Mouse (Mus musculus) small intestine, adult 2 months (tissue): ENCODE results near the gene Sema5b. TPM values are rescaled to one million over a fixed set of nuclear protein-coding genes. Genes with fewer than 3 reads are reported as not detected.

Experiments used
- H3K27ac ChIP-seq: fragments of 200-500 bp; 2 replicates; pipeline ENCODE4 v1.5.1; 2012; ENCODE audit warnings: low read depth, low read length, control low read depth, inconsistent platforms; ENCODE audit not compliant: insufficient read depth
- H3K27me3 ChIP-seq: fragments of 200-500 bp; 2 replicates; pipeline ENCODE4 v1.6.1; 2012; ENCODE audit warnings: mild to moderate bottlenecking, moderate library complexity, low read length, inconsistent platforms; ENCODE audit not compliant: control insufficient read depth, insufficient read depth
- H3K36me3 ChIP-seq: fragments of 200-500 bp; 2 replicates; pipeline ENCODE4 v1.6.1; 2012; ENCODE audit warnings: mild to moderate bottlenecking, low read length, control low read depth, inconsistent platforms; ENCODE audit not compliant: control insufficient read depth, insufficient read depth
- H3K4me1 ChIP-seq: fragments of 200-500 bp; 2 replicates; pipeline ENCODE4 v1.6.1; 2012; ENCODE audit warnings: low read length, inconsistent platforms, mixed read lengths; ENCODE audit not compliant: control insufficient read depth, insufficient read depth, insufficient read length
- H3K4me3 ChIP-seq: fragments of 200-500 bp; 2 replicates; pipeline ENCODE4 v1.5.1; 2012; ENCODE audit warnings: low read depth, mild to moderate bottlenecking, control low read depth, inconsistent platforms, low read length, moderate library complexity
- CTCF ChIP-seq: fragments of 200-500 bp; IDR thresholded peaks from 2 replicates; pipeline ENCODE4 v1.5.1; 2012; ENCODE audit warnings: low read depth, mild to moderate bottlenecking, control low read depth, inconsistent platforms, low read length, moderate library complexity, mixed read lengths; ENCODE audit not compliant: insufficient replicate concordance, insufficient read length; ENCODE audit errors: extremely low read depth
- POLR2A ChIP-seq: fragments of 200-500 bp; IDR thresholded peaks from 2 replicates; pipeline ENCODE4 v1.6.1; 2012; ENCODE audit warnings: low read depth, mild to moderate bottlenecking, control low read depth, inconsistent platforms, low read length, moderate library complexity
- WGBS: fragments of 180-500 bp; shearing (Covaris S2); methylation state at CpG from one replicate; pipeline ENCODE4 v1.1.7; 2018; 5-methylcytosine and 5-hydroxymethylcytosine counted together
- polyA plus RNA-seq: library from polyadenylated mRNA; depleted of rRNA; stranded (reverse); fragments of >200 nt; gene quantifications from 2 replicates; pipeline ENCODE4 v1.2.3, GENCODE M21; 2012

Sema5b gene
- polyA plus RNA-seq, 1 experiment = 0.49 TPM

GRCm38 (mm10) chr16:35569347-35569746, 28.4 kb downstream of the Sema5b start:
- Histone ChIP-seq H3K27ac (no peak overlapping the region), H3K4me1 (no peaks in the 10 kb centered on the region), H3K27me3 (no peaks in the 10 kb centered on the region), H3K36me3 (no peaks in the 10 kb centered on the region), H3K4me3 (no peak overlapping the region)
- TF ChIP-seq POLR2A (no peak), CTCF (no peak)
- WGBS = 39% methylated on average over 2 of the region's 2 CpGs

DNA sequence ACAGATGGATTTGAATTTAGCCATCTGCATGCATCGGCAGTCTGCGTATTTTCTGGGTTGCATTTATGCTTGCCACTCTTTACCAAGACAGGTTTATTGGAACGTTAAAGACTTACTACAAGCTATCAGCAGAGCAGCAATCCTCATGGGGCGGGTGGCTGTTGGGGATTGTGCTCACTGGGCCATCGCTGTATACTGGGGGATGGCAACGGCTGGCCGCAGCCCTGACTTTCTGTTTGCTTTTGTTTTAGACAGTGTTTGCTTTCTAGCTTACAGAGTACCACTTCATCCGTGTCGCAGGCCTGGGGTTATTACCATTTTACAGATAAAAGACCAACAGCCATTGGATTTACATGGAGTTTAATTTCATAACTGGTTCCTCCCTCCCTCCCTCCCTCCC, 28.8 kb downstream of the Sema5b start:
- TF ChIP-seq POLR2A = no peak
- TF ChIP-seq CTCF = no peak
- WGBS = 20% methylated on average over 9 of the region's 9 CpGs
- Histone ChIP-seq H3K27me3 (no peaks in the 10 kb centered on the region), H3K4me3 (no peak overlapping the region), H3K27ac (no peak overlapping the region), H3K4me1 (no peaks in the 10 kb centered on the region), H3K36me3 (no peaks in the 10 kb centered on the region)

- TF ChIP-seq POLR2A (no peak), CTCF (no peak)
- Histone ChIP-seq H3K4me1 (no peaks in the 10 kb centered on the region), H3K27ac (no peak overlapping the region), H3K36me3 (no peaks in the 10 kb centered on the region), H3K27me3 (no peaks in the 10 kb centered on the region), H3K4me3 (no peak overlapping the region)
- WGBS = 62% methylated on average over 12 of the region's 12 CpGs
These were observed 29.7 kb downstream of the Sema5b start for GRCm38 (mm10) chr16:35570627-35571026.

DNA sequence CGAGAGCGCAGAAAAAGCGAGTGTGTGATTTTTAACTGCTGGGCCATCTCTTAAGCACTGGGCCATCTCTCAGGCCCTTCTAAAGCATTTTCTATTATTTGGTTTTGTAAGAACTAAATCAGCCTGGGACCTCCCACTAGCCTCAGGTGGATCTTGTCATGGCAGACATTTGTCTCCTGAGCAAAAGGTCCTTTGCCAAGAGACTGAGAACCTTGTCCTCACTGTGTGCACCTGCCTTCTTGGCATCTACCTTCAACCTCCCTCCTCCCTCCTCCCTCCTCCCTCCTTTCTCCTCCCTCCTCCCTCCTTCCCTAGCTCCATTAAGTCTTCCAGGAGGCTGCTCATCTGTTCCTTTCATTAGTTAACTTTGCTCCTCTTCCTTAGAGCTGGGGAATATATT, 32.6 kb downstream of the Sema5b start:
- H3K4me3 ChIP-seq = no peak overlapping the region
- 95% methylated on average over 3 of the region's 3 CpGs for WGBS
- H3K27ac ChIP-seq = no peak overlapping the region
- no peaks in the 10 kb centered on the region for H3K36me3 ChIP-seq
- no peak for TF ChIP-seq POLR2A
- no peak for TF ChIP-seq CTCF
- no peaks in the 10 kb centered on the region for H3K4me1 ChIP-seq
- H3K27me3 ChIP-seq = no peaks in the 10 kb centered on the region

- H3K27me3 ChIP-seq = no peaks in the 10 kb centered on the region
- TF ChIP-seq CTCF (no peak), POLR2A (no peak)
- WGBS = 90% methylated on average over 11 of the region's 11 CpGs
These were observed 36.4 kb downstream of the Sema5b start for GRCm38 (mm10) chr16:35577181-35577941.

GRCm38 (mm10) chr16:35581299-35581698, 40.4 kb downstream of the Sema5b start:
- WGBS = 66% methylated on average over 7 of the region's 7 CpGs
- TF ChIP-seq POLR2A = no peak
- no peak for TF ChIP-seq CTCF
- H3K36me3 ChIP-seq = no peaks in the 10 kb centered on the region
- H3K27me3 ChIP-seq = no peaks in the 10 kb centered on the region
- H3K4me1 ChIP-seq = no peaks in the 10 kb centered on the region
- no peak overlapping the region for H3K27ac ChIP-seq
- H3K4me3 ChIP-seq = no peak overlapping the region

More at GRCm38 (mm10) chr16:35577181-35577941, 36.4 kb downstream of the Sema5b start:
- H3K36me3 ChIP-seq = no peaks in the 10 kb centered on the region
- no peaks in the 10 kb centered on the region for H3K4me1 ChIP-seq
- no peak overlapping the region for H3K27ac ChIP-seq
- no peak overlapping the region for H3K4me3 ChIP-seq

GRCm38 (mm10) chr16:35583551-35584080, 42.7 kb downstream of the Sema5b start:
- H3K4me3 ChIP-seq = no peak overlapping the region
- H3K27me3 ChIP-seq = 0 out of 2 replicates have a peak, but pooled peaks cover 2% of the 10 kb centered on the region
- TF ChIP-seq POLR2A (no peak), CTCF (no peak)
- no peaks in the 10 kb centered on the region for H3K36me3 ChIP-seq
- no peak overlapping the region for H3K27ac ChIP-seq
- H3K4me1 ChIP-seq = no peaks in the 10 kb centered on the region
- 48% methylated on average over 4 of the region's 4 CpGs for WGBS
